Mouse (Mus musculus): ENCODE data around the gene Nfkbil1. TPM values are rescaled to one million over a fixed set of nuclear protein-coding genes. Genes with fewer than 3 reads are reported as not detected.
A peak's percentile ranks its signal among the peaks of the same experiment; 100 is the strongest.

Gene Nfkbil1
- polyA plus RNA-seq, 1 experiment from 2014 or later: 11.8 TPM

GRCm38 (mm10) chr17:35209785-35210535 is 25.6 kb downstream of the Nfkbil1 start:
- ATAC-seq (ENCODE audit: insufficient number of reproducible peaks, low FRiP score, low TSS enrichment, low read depth): no peak
- H3K27me3 ChIP-seq: peaks cover 5% of the 10 kb centered on the region

GRCm38 (mm10) chr17:35205380-35205769 is 30.2 kb downstream of the Nfkbil1 start:
- H3K9ac ChIP-seq: no peak overlapping the region
- H3K4me2 ChIP-seq: no peak overlapping the region
- peaks cover 40% of the 10 kb centered on the region for H3K27me3 ChIP-seq
- no peaks in the 10 kb centered on the region for H3K9me3 ChIP-seq
- no peak for ATAC-seq (ENCODE audit: insufficient number of reproducible peaks, low FRiP score, low TSS enrichment, low read depth)
- H3K27ac ChIP-seq: no peak overlapping the region
- H3K36me3 ChIP-seq: no peaks in the 10 kb centered on the region
- H3K4me3 ChIP-seq: no peak overlapping the region
- 47% methylated on average over 10 of the region's 10 CpGs for WGBS
- peaks cover 4% of the 10 kb centered on the region; the same call in 1 of the 2 replicates for H3K4me1 ChIP-seq

More at GRCm38 (mm10) chr17:35209785-35210535, 25.6 kb downstream of the Nfkbil1 start:
- Histone ChIP-seq H3K4me3 (no peak overlapping the region), H3K36me3 (no peaks in the 10 kb centered on the region), H3K9me3 (no peaks in the 10 kb centered on the region), H3K4me2 (no peak overlapping the region), H3K27ac (no peak overlapping the region), H3K4me1 (no peaks in the 10 kb centered on the region), H3K9ac (no peak overlapping the region)
- 78% methylated on average over 12 of the region's 12 CpGs for WGBS

GRCm38 (mm10) chr17:35204494-35205379 is 30.9 kb downstream of the Nfkbil1 start, which contains the start of gene Lta:
Gene Lta (minus strand): TSS chr17:35205351.
- Histone ChIP-seq H3K4me2 (no peak within 1 kb of the TSS), H3K27me3 (peaks cover 47% of the 10 kb centered on the region), H3K27ac (no peak within 1 kb of the TSS), H3K4me3 (no peak within 1 kb of the TSS), H3K4me1 (peaks cover 4% of the 10 kb centered on the region; the same call in 1 of the 2 replicates), H3K9me3 (no peaks in the 10 kb centered on the region), H3K9ac (no peak within 1 kb of the TSS), H3K36me3 (no peaks in the 10 kb centered on the region)
- WGBS: 29% methylated on average over 20 of the region's 20 CpGs
- ATAC-seq (ENCODE audit: insufficient number of reproducible peaks, low FRiP score, low TSS enrichment, low read depth): no peak

GRCm38 (mm10) chr17:35202442-35202841 is 33.1 kb downstream of the Nfkbil1 start:
- no peak for ATAC-seq (ENCODE audit: insufficient number of reproducible peaks, low FRiP score, low TSS enrichment, low read depth)
- Histone ChIP-seq H3K36me3 (no peaks in the 10 kb centered on the region), H3K4me3 (no peak overlapping the region), H3K9ac (no peak overlapping the region), H3K4me1 (peaks cover 4% of the 10 kb centered on the region; the same call in 1 of the 2 replicates), H3K9me3 (no peaks in the 10 kb centered on the region), H3K27ac (no peak overlapping the region), H3K4me2 (no peak overlapping the region), H3K27me3 (peaks cover 51% of the 10 kb centered on the region)
- WGBS: 71% methylated on average over 4 of the region's 4 CpGs

- H3K27ac ChIP-seq: no peak within 1 kb of the TSS
- no peak for ATAC-seq (ENCODE audit: insufficient number of reproducible peaks, low FRiP score, low TSS enrichment, low read depth)
- 0 out of 2 replicates have a peak within 1 kb of the TSS, but pooled peaks have one; percentile 5 for H3K4me2 ChIP-seq
- H3K27me3 ChIP-seq: peaks cover 54% of the 10 kb centered on the region
- peaks cover 4% of the 10 kb centered on the region; the same call in 1 of the 2 replicates for H3K4me1 ChIP-seq
- 23% methylated on average over 13 of the region's 13 CpGs for WGBS
- no peaks in the 10 kb centered on the region for H3K9me3 ChIP-seq
- no peaks in the 10 kb centered on the region for H3K36me3 ChIP-seq
- H3K4me3 ChIP-seq: peak within 1 kb of the TSS; percentile 12; the same call in 1 of the 2 replicates
- no peak within 1 kb of the TSS for H3K9ac ChIP-seq
These were observed 33.8 kb downstream of the Nfkbil1 start, which contains the start of gene Tnf for GRCm38 (mm10) chr17:35201787-35202186. Gene Tnf (minus strand): TSS chr17:35202007.

- Histone ChIP-seq H3K9me3 (no peaks in the 10 kb centered on the region), H3K27me3 (peaks cover 60% of the 10 kb centered on the region), H3K4me3 (peak overlapping the region; percentile 12; the same call in 1 of the 2 replicates), H3K9ac (no peak overlapping the region), H3K36me3 (no peaks in the 10 kb centered on the region), H3K4me1 (peaks cover 7% of the 10 kb centered on the region; the same call in 1 of the 2 replicates), H3K4me2 (no peak overlapping the region), H3K27ac (no peak overlapping the region)
- no peak for ATAC-seq (ENCODE audit: insufficient number of reproducible peaks, low FRiP score, low TSS enrichment, low read depth)
- 77% methylated on average over 11 of the region's 11 CpGs for WGBS
These were observed 34.5 kb downstream of the Nfkbil1 start for GRCm38 (mm10) chr17:35201128-35201527.

- no peak for ATAC-seq (ENCODE audit: insufficient number of reproducible peaks, low FRiP score, low TSS enrichment, low read depth)
- Histone ChIP-seq H3K4me1 (peaks cover 14% of the 10 kb centered on the region), H3K9me3 (no peaks in the 10 kb centered on the region), H3K4me2 (no peak overlapping the region), H3K27ac (no peak overlapping the region), H3K36me3 (no peaks in the 10 kb centered on the region), H3K9ac (no peak overlapping the region), H3K4me3 (no peak overlapping the region), H3K27me3 (peaks cover 67% of the 10 kb centered on the region)
- 85% methylated on average over 10 of the region's 11 CpGs for WGBS
These were observed 35.2 kb downstream of the Nfkbil1 start for GRCm38 (mm10) chr17:35200398-35200797.

GRCm38 (mm10) chr17:35198946-35199345 is 36.6 kb downstream of the Nfkbil1 start:
- peaks cover 69% of the 10 kb centered on the region for H3K27me3 ChIP-seq
- H3K36me3 ChIP-seq: no peaks in the 10 kb centered on the region
- WGBS: 27% methylated on average over 8 of the region's 8 CpGs
- no peaks in the 10 kb centered on the region for H3K9me3 ChIP-seq
- H3K4me3 ChIP-seq: no peak overlapping the region
- no peak overlapping the region for H3K27ac ChIP-seq
- peaks cover 26% of the 10 kb centered on the region for H3K4me1 ChIP-seq
- no peak for ATAC-seq (ENCODE audit: insufficient number of reproducible peaks, low FRiP score, low TSS enrichment, low read depth)
- H3K4me2 ChIP-seq: no peak overlapping the region
- no peak overlapping the region for H3K9ac ChIP-seq

- Histone ChIP-seq H3K27me3 (peaks cover 64% of the 10 kb centered on the region), H3K36me3 (no peaks in the 10 kb centered on the region), H3K27ac (no peak overlapping the region), H3K4me2 (no peak overlapping the region), H3K9me3 (no peaks in the 10 kb centered on the region), H3K9ac (no peak overlapping the region), H3K4me1 (peaks cover 26% of the 10 kb centered on the region), H3K4me3 (no peak overlapping the region)
- WGBS: 48% methylated on average over 7 of the region's 7 CpGs
- no peak for ATAC-seq (ENCODE audit: insufficient number of reproducible peaks, low FRiP score, low TSS enrichment, low read depth)
These were observed 37.6 kb downstream of the Nfkbil1 start for GRCm38 (mm10) chr17:35198029-35198428.

GRCm38 (mm10) chr17:35197126-35197525 is 38.5 kb downstream of the Nfkbil1 start:
- H3K4me1 ChIP-seq: peaks cover 26% of the 10 kb centered on the region
- H3K9ac ChIP-seq: no peak overlapping the region
- H3K27ac ChIP-seq: no peak overlapping the region
- no peak overlapping the region for H3K4me3 ChIP-seq
- ATAC-seq (ENCODE audit: insufficient number of reproducible peaks, low FRiP score, low TSS enrichment, low read depth): no peak
- 35% methylated on average over 6 of the region's 6 CpGs for WGBS
- H3K4me2 ChIP-seq: no peak overlapping the region
- no peaks in the 10 kb centered on the region for H3K36me3 ChIP-seq
- H3K27me3 ChIP-seq: peaks cover 57% of the 10 kb centered on the region
- H3K9me3 ChIP-seq: no peaks in the 10 kb centered on the region

GRCm38 (mm10) chr17:35196321-35196641 is 39.3 kb downstream of the Nfkbil1 start:
- no peaks in the 10 kb centered on the region for H3K36me3 ChIP-seq
- peaks cover 51% of the 10 kb centered on the region for H3K27me3 ChIP-seq
- no peak overlapping the region for H3K9ac ChIP-seq

More at GRCm38 (mm10) chr17:35196321-35196641, 39.3 kb downstream of the Nfkbil1 start:
- Histone ChIP-seq H3K4me2 (peak overlapping the region; percentile 87), H3K9me3 (no peaks in the 10 kb centered on the region), H3K4me3 (peak overlapping the region; percentile 46), H3K27ac (no peak overlapping the region), H3K4me1 (peaks cover 22% of the 10 kb centered on the region)
- ATAC-seq (ENCODE audit: insufficient number of reproducible peaks, low FRiP score, low TSS enrichment, low read depth): no peak
- WGBS: 27% methylated on average over 9 of the region's 9 CpGs
